Mouse (Mus musculus): ENCODE data around the gene Gm5737.

DNA sequence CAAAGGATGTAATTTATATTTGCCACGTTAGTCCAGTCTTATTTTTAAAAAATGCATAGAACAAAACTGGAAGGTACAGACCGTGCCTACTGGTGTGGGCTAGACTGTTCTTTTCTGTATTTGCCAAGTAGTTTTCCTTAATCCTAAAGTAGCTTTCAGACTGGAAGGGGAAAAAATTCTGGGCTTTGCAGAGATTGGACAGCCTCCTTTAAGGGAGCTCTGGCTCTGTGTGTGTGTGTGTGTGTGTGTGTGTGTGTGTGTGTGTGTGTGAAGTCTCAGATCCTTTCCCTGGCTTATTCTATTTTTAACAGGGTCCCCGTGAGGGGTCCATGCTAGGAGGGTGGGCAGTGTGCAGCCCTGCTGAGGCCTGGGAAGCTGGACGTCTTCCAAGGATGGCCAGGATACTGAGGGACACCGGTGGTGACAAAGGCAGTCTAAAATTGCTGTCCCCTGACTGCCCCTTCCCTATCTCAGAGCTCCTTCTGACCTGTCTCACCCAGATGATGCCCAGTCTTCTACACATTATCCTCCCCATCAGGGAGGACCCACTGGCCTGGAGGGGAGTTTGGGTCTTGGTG lies 58.4 kb downstream of the Gm5737 start:
- TF ChIP-seq CTCF (conservative IDR thresholded peaks at IDR 0.05; ENCODE audit: insufficient read depth, insufficient read length, low read depth, low read length): no peak
- no peak for TF ChIP-seq POLR2A (IDR thresholded peaks at IDR 0.05; ENCODE audit: low read depth, low read length)
